ENCODE assay signal across 8 mouse cellular contexts in the genomic region with DNA sequence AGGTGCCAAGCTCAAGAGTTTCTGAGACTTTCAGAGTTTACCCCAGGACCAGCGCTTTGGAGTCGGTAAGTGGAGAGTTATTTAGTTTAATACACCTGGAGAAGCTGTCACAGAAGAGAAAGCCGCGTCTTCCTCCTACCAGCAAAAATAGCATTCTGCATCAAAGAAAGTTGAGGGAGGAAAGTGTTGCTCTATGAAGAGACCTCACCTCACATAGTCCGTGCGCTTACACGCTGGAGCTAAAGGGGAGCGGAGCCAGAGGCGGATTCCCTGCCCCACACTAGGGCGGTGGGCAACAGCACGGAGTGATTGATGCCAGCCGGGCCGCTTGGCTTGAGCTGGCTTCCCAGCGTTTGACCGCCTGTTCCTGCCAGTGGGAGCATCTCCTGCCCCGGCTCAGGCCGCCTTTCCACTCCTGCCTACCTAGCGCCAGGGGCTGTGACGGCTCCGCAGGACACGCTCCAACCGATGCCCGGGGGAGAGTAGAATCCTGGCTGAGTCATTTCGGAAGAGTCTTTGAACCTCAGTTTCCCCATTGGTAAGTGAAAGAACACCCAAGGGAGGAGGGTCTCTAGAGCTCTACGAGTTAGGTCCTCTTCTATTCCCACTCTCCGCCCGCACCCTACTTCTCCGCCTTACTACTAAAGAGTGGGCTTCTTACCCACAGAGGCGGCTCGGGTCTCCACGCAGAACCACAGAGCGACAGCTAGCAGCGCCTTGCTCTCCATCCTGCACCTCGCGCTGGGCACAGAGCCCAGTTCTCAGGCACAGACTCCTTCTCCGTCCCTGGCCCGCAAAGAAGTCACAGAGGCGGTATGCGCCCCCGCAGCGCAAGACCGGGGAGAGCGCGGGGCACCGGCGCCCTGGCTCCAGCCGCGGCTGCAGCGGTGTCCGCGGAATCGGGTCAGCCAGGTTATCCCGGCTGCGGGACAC. TPM values are rescaled to one million over a fixed set of nuclear protein-coding genes. Genes with fewer than 3 reads are reported as not detected.
DNase-seq lines count a peak whose midpoint lies in the region; ATAC-seq and TF ChIP-seq lines count a peak whose summit lies in the region.

No protein-coding gene starts in this region.

- H3K9me3 ChIP-seq in heart, embryonic 14.5 days (ENCODE audit: control insufficient read depth, low read length), result no peaks in the 10 kb centered on the region
- no peaks in the 10 kb centered on the region for H3K9me3 ChIP-seq in limb, embryonic 10.5 days (replicated peaks)
- H3K9me3 ChIP-seq in midbrain, embryonic 14.5 days (ENCODE audit: control insufficient read depth, low read length), result no peaks in the 10 kb centered on the region

- no peaks in the 10 kb centered on the region for H3K36me3 ChIP-seq in spleen, adult 2 months (ENCODE audit: control insufficient read depth, insufficient read depth, low read length)
- H3K36me3 ChIP-seq in heart, embryonic 14.5 days (ENCODE audit: control insufficient read depth, insufficient read depth, low read length), result peaks cover 6% of the 10 kb centered on the region
- no peaks in the 10 kb centered on the region for H3K36me3 ChIP-seq in limb, embryonic 10.5 days
- H3K36me3 ChIP-seq in midbrain, embryonic 14.5 days (ENCODE audit: control insufficient read depth, insufficient read depth, low read length), result no peaks in the 10 kb centered on the region

- peak; percentile 40 for DNase-seq in adrenal gland, postnatal 25 days
- no peak for DNase-seq in adrenal gland, adult 18-20 months (ENCODE audit: low spot score in 2 of 2)
- DNase-seq in spleen, adult 2 months (ENCODE audit: low read depth in 1 of 2, low spot score in 2 of 2), result no peak
- DNase-seq in spleen, adult 12 weeks (ENCODE audit: low spot score), result no peak
- peak; percentile 66 for DNase-seq in limb, embryonic 10.5 days (ENCODE audit: low spot score)
- peak; percentile 66 for DNase-seq in midbrain, embryonic 14.5 days
- peak; percentile 1 for DNase-seq in thymus, postnatal 25 days

- peaks cover 7% of the 10 kb centered on the region for H3K4me1 ChIP-seq in spleen, adult 2 months (ENCODE audit: control insufficient read depth, insufficient read depth, insufficient read length)
- peaks cover 0 to 3% of the 10 kb centered on the region in 2 experiments; a peak in 3 of 4 replicates for H3K4me1 ChIP-seq in heart, embryonic 14.5 days (ENCODE audit: control insufficient read depth in 2 of 2, insufficient read depth in 2 of 2, low read length in 2 of 2)
- H3K4me1 ChIP-seq in limb, embryonic 10.5 days, result peaks cover 18% of the 10 kb centered on the region
- peaks cover 18% of the 10 kb centered on the region for H3K4me1 ChIP-seq in midbrain, embryonic 14.5 days (ENCODE audit: control insufficient read depth, insufficient read depth, low read length)

- H3K27ac ChIP-seq in spleen, adult 2 months (ENCODE audit: insufficient read depth, low read length), result 0 out of 2 replicates have a peak overlapping the region, but pooled peaks have one; percentile 8
- peak overlapping the region; percentile 79 to 85 for H3K27ac ChIP-seq in heart, embryonic 14.5 days (replicated peaks in 1 of 2; ENCODE audit: control insufficient read depth in 1 of 2, insufficient read depth in 1 of 2, low read depth in 2 of 2, low read length in 2 of 2)
- peak overlapping the region; percentile 61; the same call in 1 of the 2 replicates for H3K27ac ChIP-seq in limb, embryonic 10.5 days
- H3K27ac ChIP-seq in midbrain, embryonic 14.5 days (replicated peaks; ENCODE audit: low read depth, low read length), result no peak overlapping the region

- no peak for TF ChIP-seq POLR2A in spleen, adult 2 months (IDR thresholded peaks at IDR 0.05; ENCODE audit: low read depth, low read length)

- peak overlapping the region; percentile 56 for H3K4me3 ChIP-seq in spleen, adult 2 months (ENCODE audit: extremely low read depth, insufficient read depth, insufficient read length)
- H3K4me3 ChIP-seq in heart, embryonic 14.5 days (ENCODE audit: control insufficient read depth in 1 of 2, insufficient read depth in 1 of 2, low read depth in 1 of 2, low read length in 2 of 2), result peak overlapping the region; percentile 58 to 87
- peak overlapping the region; percentile 69 for H3K4me3 ChIP-seq in limb, embryonic 10.5 days
- peak overlapping the region; percentile 60 for H3K4me3 ChIP-seq in midbrain, embryonic 14.5 days (replicated peaks; ENCODE audit: low read depth, low read length)

- ATAC-seq in heart, embryonic 14.5 days (ENCODE audit: insufficient number of reproducible peaks, insufficient read depth, low FRiP score, low read depth), result peak; percentile 65
- peak; percentile 31; the same call in 1 of the 2 replicates for ATAC-seq in midbrain, embryonic 14.5 days (ENCODE audit: low FRiP score, low TSS enrichment)

- H3K4me2 ChIP-seq in heart, embryonic 14.5 days (ENCODE audit: low read length), result peak overlapping the region; percentile 84
- H3K4me2 ChIP-seq in midbrain, embryonic 14.5 days (ENCODE audit: low read length), result peak overlapping the region; percentile 100

- peak overlapping the region; percentile 75 for H3K9ac ChIP-seq in heart, embryonic 14.5 days (ENCODE audit: low read length)
- H3K9ac ChIP-seq in midbrain, embryonic 14.5 days (replicated peaks; ENCODE audit: low read length), result peak overlapping the region; percentile 59

- 7% methylated on average over 54 of the region's 54 CpGs for WGBS in spleen, adult 2 months
- WGBS in heart, embryonic 14.5 days, result 1% methylated on average over 54 of the region's 54 CpGs
- under 1% methylated on average over 54 of the region's 54 CpGs for WGBS in limb, embryonic 10.5 days
- WGBS in midbrain, embryonic 14.5 days, result 2% methylated on average over 54 of the region's 54 CpGs

- TF ChIP-seq CTCF in spleen, adult 2 months (IDR thresholded peaks at IDR 0.05; ENCODE audit: extremely low read depth, insufficient read depth, insufficient read length, insufficient replicate concordance), result no peak

- peaks cover 13% of the 10 kb centered on the region for H3K27me3 ChIP-seq in spleen, adult 2 months (ENCODE audit: control insufficient read depth, insufficient read depth, low read length)
- peaks cover 14% of the 10 kb centered on the region for H3K27me3 ChIP-seq in heart, embryonic 14.5 days (ENCODE audit: control insufficient read depth, insufficient read depth, low read length)
- H3K27me3 ChIP-seq in limb, embryonic 10.5 days (ENCODE audit: low read depth, poor library complexity, severe bottlenecking), result peaks cover 76% of the 10 kb centered on the region
- peaks cover 46% of the 10 kb centered on the region for H3K27me3 ChIP-seq in midbrain, embryonic 14.5 days (ENCODE audit: control insufficient read depth, insufficient read depth, low read length)

RNA-seq across cellular contexts. Expression of gene Kdr, which starts 0.6 kb away (rescaled TPM):
- total RNA-seq in adrenal gland, postnatal 25 days (2021), result 72.5 and 78.6 TPM in 2 replicates
- total RNA-seq in adrenal gland, adult 18-20 months (2021), result 10 to 100 TPM; 66.7 to 67.5 TPM
- polyA plus RNA-seq in spleen, adult 2 months (2012; rRNA removed), result 6.0 and 6.5 TPM in 2 replicates
- 44.3 and 44.5 TPM in 2 replicates for polyA plus RNA-seq in heart, embryonic 14.5 days (2014; fragmentation: Nextera tagmentation; extraction: Ambion mirVana)
- polyA plus RNA-seq in limb, embryonic 10.5 days (2016; fragmentation: Nextera tagmentation; extraction: Ambion mirVana), result 25.7 and 25.8 TPM in 2 replicates
- 9.2 and 26.9 TPM in 2 replicates for polyA plus RNA-seq in midbrain, embryonic 14.5 days (2014; fragmentation: Nextera tagmentation; extraction: Ambion mirVana)

Comparison
In these comparisons a context has a peak if more than half of its experiments do, and no peak if none do; other contexts are left out.
1. DNase-seq: peak in adrenal gland, postnatal 25 days (single experiment), limb, embryonic 10.5 days (single experiment), midbrain, embryonic 14.5 days (single experiment) and thymus, postnatal 25 days (single experiment); none in adrenal gland, adult 18-20 months (0 of 2), spleen, adult 2 months (0 of 2) and spleen, adult 12 weeks (single experiment).
2. Peak in every context shown above with its lines, with median percentiles within 50 percentile points of each other: H3K4me3 ChIP-seq.